Mouse (Mus musculus) limb, embryonic 14.5 days (tissue): Measurements from ENCODE around the gene Birc5. TPM values are rescaled to one million over a fixed set of nuclear protein-coding genes. Genes with fewer than 3 reads are reported as not detected.

Experiments
- ATAC-seq: fragments of 200-750 bp; cut with Nextera tagmentation; 2 replicates; pipeline ENCODE4 v1.8.0; 2017; ENCODE audit warnings: low read depth, moderate number of reproducible peaks, moderate TSS enrichment; ENCODE audit not compliant: low FRiP score
- DNase-seq: peaks from one replicate; pipeline ENCODE4 v3.0.0-alpha.2; 2015; ENCODE audit warnings: low spot score
- H3K27ac ChIP-seq: fragments of 300-500 bp; sonication (generic); replicated peaks from 2 replicates; pipeline ENCODE4 v1.5.1; 2014; ENCODE audit warnings: low read depth, mild to moderate bottlenecking, low read length, moderate library complexity, mixed read lengths
- H3K27me3 ChIP-seq: fragments of 300-500 bp; sonication (generic); 2 replicates; pipeline ENCODE4 v1.6.1; 2014; ENCODE audit warnings: low read length, mixed read lengths; ENCODE audit not compliant: control insufficient read depth, insufficient read depth
- H3K36me3 ChIP-seq: fragments of 300-500 bp; sonication (generic); 2 replicates; pipeline ENCODE4 v1.6.1; 2014; ENCODE audit warnings: mild to moderate bottlenecking, low read length, moderate library complexity, mixed read lengths; ENCODE audit not compliant: control insufficient read depth, insufficient read depth
- H3K4me1 ChIP-seq: fragments of 300-500 bp; sonication (generic); 2 replicates; pipeline ENCODE4 v1.6.1; 2014; ENCODE audit warnings: antibody characterized with exemption, low read length, mixed read lengths; ENCODE audit not compliant: control insufficient read depth, insufficient read depth
- H3K4me2 ChIP-seq: fragments of 300-500 bp; sonication (generic); replicated peaks from 2 replicates; pipeline ENCODE4 v1.6.1; 2014; ENCODE audit warnings: low read depth, mild to moderate bottlenecking, low read length, moderate library complexity; ENCODE audit not compliant: severe bottlenecking
- H3K4me3 ChIP-seq: fragments of 300-500 bp; sonication (generic); replicated peaks from 2 replicates; pipeline ENCODE4 v1.5.1; 2014; ENCODE audit warnings: low read length
- H3K9ac ChIP-seq: fragments of 300-500 bp; sonication (generic); 2 replicates; pipeline ENCODE4 v1.6.1; 2014; ENCODE audit warnings: mild to moderate bottlenecking, low read depth, low read length, moderate library complexity; ENCODE audit not compliant: severe bottlenecking
- H3K9me3 ChIP-seq: fragments of 300-500 bp; sonication (generic); 2 replicates; pipeline ENCODE4 v1.6.1; 2016; ENCODE audit warnings: low read length; ENCODE audit not compliant: control insufficient read depth
- POLR2A ChIP-seq: fragments of 200-500 bp; IDR thresholded peaks from 2 replicates; pipeline ENCODE4 v1.8.0; 2012; ENCODE audit warnings: inconsistent platforms, mild to moderate bottlenecking, moderate library complexity, borderline replicate concordance; ENCODE audit not compliant: insufficient read depth, insufficient read length; ENCODE audit errors: extremely low read depth
- WGBS: fragments of 180-500 bp; shearing (Covaris S2); extraction: QIAGEN DNeasy Blood & Tissue Kit; methylation state at CpG from one replicate; pipeline ENCODE4 v1.1.7; 2014; 5-methylcytosine and 5-hydroxymethylcytosine counted together
- polyA plus RNA-seq, 2 experiments: library from polyadenylated mRNA; depleted of rRNA in 1 of 2; stranded (reverse) in 1 of 2; unstranded in 1 of 2; fragments of >200 nt; fragmentation: Nextera tagmentation in 1 of 2; extraction: Ambion mirVana in 1 of 2; gene quantifications; 2 replicates each; pipeline versions ENCODE4 v1.2.1 to v1.2.3; 2012 to 2014

The Birc5 gene
- polyA plus RNA-seq (2012; rRNA removed) (128 and 138 TPM in 2 replicates), polyA plus RNA-seq (2014; fragmentation: Nextera tagmentation; extraction: Ambion mirVana) (267 and 276 TPM in 2 replicates)

DNA sequence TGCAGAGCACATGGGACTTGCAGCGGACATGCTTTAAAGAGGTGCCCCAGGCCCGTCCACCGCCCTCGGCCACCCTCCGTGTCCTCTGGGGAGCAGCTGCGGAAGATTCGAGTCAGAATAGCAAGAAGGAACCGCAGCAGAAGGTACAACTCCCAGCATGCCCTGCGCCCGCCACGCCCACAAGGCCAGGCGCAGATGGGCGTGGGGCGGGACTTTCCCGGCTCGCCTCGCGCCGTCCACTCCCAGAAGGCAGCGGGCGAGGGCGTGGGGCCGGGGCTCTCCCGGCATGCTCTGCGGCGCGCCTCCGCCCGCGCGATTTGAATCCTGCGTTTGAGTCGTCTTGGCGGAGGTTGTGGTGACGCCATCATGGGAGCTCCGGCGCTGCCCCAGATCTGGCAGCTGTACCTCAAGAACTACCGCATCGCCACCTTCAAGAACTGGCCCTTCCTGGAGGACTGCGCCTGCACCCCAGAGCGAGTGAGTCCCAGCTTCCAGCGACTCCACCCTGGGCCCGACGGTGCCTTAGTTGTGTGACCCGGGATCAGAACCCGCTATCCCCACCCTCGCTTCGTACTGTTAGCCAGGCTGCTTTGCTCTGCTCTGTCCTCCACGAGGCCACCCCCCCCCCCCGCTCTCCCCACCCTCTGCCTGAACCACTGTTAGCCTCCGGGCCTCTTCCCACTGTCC, at the start of gene Birc5:
TSS of gene Birc5 (plus strand) at position 267 of the 687 bp plus-strand sequence.
- peaks cover 20% of the 10 kb centered on the region for H3K4me1 ChIP-seq
- peak within 1 kb of the TSS; percentile 61 for H3K4me2 ChIP-seq
- ATAC-seq, result peak; percentile 94
- H3K9ac ChIP-seq, result peak within 1 kb of the TSS; percentile 73
- peak within 1 kb of the TSS; percentile 89 for H3K27ac ChIP-seq
- H3K36me3 ChIP-seq, result peaks cover 20% of the 10 kb centered on the region
- TF ChIP-seq POLR2A, result no peak
- no peaks in the 10 kb centered on the region for H3K27me3 ChIP-seq
- 0% methylated on average over 35 of the region's 51 CpGs for WGBS
- H3K9me3 ChIP-seq, result no peaks in the 10 kb centered on the region
- peak; percentile 97 for DNase-seq
- peak within 1 kb of the TSS; percentile 59 for H3K4me3 ChIP-seq

DNA sequence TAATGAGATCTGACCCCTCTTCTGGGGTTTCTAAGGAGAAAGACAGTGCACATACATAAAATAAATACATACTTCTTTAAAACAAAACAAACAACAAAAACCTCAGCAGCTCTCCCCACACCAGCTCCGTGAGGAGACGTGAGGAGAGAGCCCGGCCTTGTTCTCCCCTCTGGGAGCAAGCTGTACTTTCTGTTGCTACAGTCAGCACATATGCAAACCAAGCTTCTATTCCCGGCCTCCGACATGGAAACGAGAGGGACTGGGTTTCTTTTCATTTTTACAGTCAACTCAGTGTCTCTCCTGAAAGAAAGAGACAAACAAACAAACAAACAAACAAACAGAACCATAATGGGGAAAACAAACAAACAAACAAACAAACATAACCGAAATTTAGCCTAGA, 49.0 kb upstream of the Birc5 start:
- Histone ChIP-seq H3K36me3 (no peaks in the 10 kb centered on the region), H3K27me3 (no peaks in the 10 kb centered on the region), H3K9ac (no peak overlapping the region), H3K27ac (no peak overlapping the region), H3K9me3 (no peaks in the 10 kb centered on the region), H3K4me2 (no peak overlapping the region), H3K4me1 (no peaks in the 10 kb centered on the region), H3K4me3 (no peak overlapping the region)
- WGBS, result 78% methylated on average over 7 of the region's 7 CpGs
- TF ChIP-seq POLR2A, result no peak
- no peak for ATAC-seq
- DNase-seq, result no peak

DNA sequence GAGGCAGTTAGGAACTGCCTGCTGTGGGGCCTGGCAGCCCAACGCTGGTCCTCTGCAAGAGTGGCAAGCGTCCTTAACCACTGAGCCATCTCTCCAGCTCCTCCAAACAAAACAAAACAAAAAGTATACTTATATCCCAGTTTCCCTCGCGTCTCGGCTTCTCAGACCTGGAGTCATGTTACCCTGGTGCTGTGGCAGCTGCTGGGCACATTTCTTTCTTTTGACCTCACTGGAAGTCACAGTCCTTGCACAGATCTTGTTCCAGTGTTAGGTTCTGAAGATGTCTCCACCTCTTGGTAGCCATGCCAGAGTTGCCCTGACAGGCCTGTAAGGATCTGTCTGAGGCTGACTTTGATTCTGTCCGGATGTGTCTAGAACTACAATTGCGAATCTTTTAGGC, 47.4 kb upstream of the Birc5 start:
- TF ChIP-seq POLR2A, result no peak
- H3K9me3 ChIP-seq, result no peaks in the 10 kb centered on the region
- H3K9ac ChIP-seq, result no peak overlapping the region
- H3K27ac ChIP-seq, result no peak overlapping the region
- 64% methylated on average over 7 of the region's 7 CpGs for WGBS
- no peaks in the 10 kb centered on the region for H3K4me1 ChIP-seq
- H3K27me3 ChIP-seq, result no peaks in the 10 kb centered on the region
- no peak overlapping the region for H3K4me2 ChIP-seq
- H3K4me3 ChIP-seq, result no peak overlapping the region
- DNase-seq (no peak), ATAC-seq (no peak)
- no peaks in the 10 kb centered on the region for H3K36me3 ChIP-seq

DNA sequence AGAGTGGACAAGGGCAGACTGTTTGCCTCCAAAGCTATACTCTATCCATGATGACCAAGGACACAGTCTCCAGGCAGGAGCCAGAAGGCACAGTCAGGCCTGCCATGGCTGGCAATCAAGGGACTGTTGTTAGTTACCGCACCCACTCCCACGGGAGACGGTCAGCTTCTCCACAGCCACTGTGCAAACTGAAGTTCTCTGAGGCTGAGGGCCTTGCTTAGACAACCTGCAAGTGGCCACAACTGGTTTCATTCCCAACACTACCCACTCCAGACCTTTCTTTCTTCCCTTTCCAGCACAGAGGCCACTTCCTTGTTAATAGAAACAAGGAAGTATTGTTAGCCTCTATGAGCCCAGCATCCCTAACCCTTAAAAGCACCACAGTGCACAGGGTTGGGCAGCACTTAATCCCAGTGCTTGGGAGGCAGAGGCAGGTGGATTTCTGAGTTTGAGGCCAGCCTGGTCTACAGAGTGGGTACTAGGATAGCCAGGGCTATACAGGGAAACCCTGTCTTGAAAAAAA, 45.8 kb upstream of the Birc5 start:
- Histone ChIP-seq H3K4me3 (no peak overlapping the region), H3K36me3 (no peaks in the 10 kb centered on the region), H3K27ac (no peak overlapping the region), H3K4me1 (no peaks in the 10 kb centered on the region), H3K4me2 (no peak overlapping the region), H3K9ac (no peak overlapping the region), H3K27me3 (no peaks in the 10 kb centered on the region), H3K9me3 (no peaks in the 10 kb centered on the region)
- WGBS, result 97% methylated on average over 3 of the region's 3 CpGs
- no peak for ATAC-seq
- no peak for TF ChIP-seq POLR2A
- no peak for DNase-seq

DNA sequence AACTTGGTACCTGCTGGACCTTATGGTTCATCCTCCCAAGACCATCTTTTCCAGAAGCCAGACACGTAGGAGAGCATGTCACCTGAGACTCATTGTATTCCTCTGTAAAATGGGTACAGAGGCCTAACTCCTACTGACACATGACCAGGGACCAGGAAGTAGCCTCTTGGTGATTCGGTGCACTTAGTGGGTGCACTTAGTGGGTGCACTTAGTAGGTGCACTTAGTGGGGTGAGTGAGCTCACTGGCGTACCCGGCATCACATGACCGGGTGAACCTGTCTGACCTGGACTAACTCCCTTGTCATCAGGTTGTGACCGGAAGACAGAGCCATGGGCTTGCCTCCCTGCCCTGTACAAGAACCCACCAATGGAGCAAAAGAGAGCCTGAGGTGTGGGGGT, 42.3 kb upstream of the Birc5 start:
- peaks cover 13% of the 10 kb centered on the region for H3K4me1 ChIP-seq
- no peak overlapping the region for H3K9ac ChIP-seq
- H3K27me3 ChIP-seq, result no peaks in the 10 kb centered on the region
- H3K4me3 ChIP-seq, result no peak overlapping the region
- no peaks in the 10 kb centered on the region for H3K9me3 ChIP-seq
- H3K27ac ChIP-seq, result no peak overlapping the region
- WGBS, result 94% methylated on average over 6 of the region's 6 CpGs
- DNase-seq (no peak), ATAC-seq (no peak)
- TF ChIP-seq POLR2A, result no peak
- no peaks in the 10 kb centered on the region for H3K36me3 ChIP-seq
- no peak overlapping the region for H3K4me2 ChIP-seq
